Mouse (Mus musculus): ENCODE results near the gene Pla1a. TPM values are rescaled to one million over a fixed set of nuclear protein-coding genes. Genes with fewer than 3 reads are reported as not detected.

The Pla1a gene
- total RNA-seq, 2 experiments from 2014 or later: 1.5 to 2.5 TPM

DNA sequence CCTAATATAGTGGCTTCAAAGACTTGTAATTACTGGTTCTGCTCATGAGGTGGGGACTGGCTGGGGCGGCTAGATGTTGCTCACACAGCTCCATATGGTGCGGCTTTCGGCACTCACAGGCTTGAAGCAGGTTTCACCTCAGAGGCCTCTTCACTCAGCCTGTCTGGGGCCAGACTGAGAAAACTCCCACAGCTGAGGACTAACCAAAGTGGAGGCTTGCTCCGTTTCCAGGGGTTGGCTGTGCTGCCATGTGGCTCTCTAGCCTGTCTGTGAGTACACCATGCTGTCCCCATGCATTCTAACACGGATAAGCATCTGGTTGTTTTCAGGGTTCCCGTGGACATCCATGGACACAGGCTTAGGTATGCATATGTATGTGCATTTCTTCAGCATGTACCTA is 54.4 kb downstream of the Pla1a start:
- DNase-seq (ENCODE audit: extremely low spot score in 1 of 2, low spot score in 2 of 2): no peak
- intact Hi-C loops (cut with DNase I): loop anchor here (5.0 kb wide), 1 partner anchor 104 kb away; no protein-coding TSS in a partner anchor

GRCm38 (mm10) chr16:38377546-38377945 is 55.4 kb downstream of the Pla1a start:
- Histone ChIP-seq H3K4me3 (no peak overlapping the region), H3K27ac (no peak overlapping the region)
- DNase-seq (ENCODE audit: extremely low spot score in 1 of 2, low spot score in 2 of 2): no peak
- intact Hi-C loops (cut with DNase I): loop anchor here (2.0 to 5.0 kb wide), 2 partner anchors 75 to 105 kb away; partner anchors contain the start of gene Adprh
- TF ChIP-seq CTCF (IDR thresholded peaks at IDR 0.05): no peak

More for the DNA sequence above, 54.4 kb downstream of the Pla1a start:
- TF ChIP-seq CTCF (IDR thresholded peaks at IDR 0.05): no peak
- no peak overlapping the region for H3K27ac ChIP-seq
- H3K4me3 ChIP-seq: no peak overlapping the region

- peak overlapping the region; percentile 87 for H3K27ac ChIP-seq
- DNase-seq (ENCODE audit: extremely low spot score in 1 of 2, low spot score in 2 of 2): no peak
- intact Hi-C loops (cut with DNase I): loop anchor here (2.0 to 5.0 kb wide), 2 partner anchors 76 to 105 kb away; partner anchors contain the start of gene Adprh
- TF ChIP-seq CTCF (IDR thresholded peaks at IDR 0.05): no peak
- peak overlapping the region; percentile 48 for H3K4me3 ChIP-seq
These were observed 56.1 kb downstream of the Pla1a start for GRCm38 (mm10) chr16:38376841-38377249.

DNA sequence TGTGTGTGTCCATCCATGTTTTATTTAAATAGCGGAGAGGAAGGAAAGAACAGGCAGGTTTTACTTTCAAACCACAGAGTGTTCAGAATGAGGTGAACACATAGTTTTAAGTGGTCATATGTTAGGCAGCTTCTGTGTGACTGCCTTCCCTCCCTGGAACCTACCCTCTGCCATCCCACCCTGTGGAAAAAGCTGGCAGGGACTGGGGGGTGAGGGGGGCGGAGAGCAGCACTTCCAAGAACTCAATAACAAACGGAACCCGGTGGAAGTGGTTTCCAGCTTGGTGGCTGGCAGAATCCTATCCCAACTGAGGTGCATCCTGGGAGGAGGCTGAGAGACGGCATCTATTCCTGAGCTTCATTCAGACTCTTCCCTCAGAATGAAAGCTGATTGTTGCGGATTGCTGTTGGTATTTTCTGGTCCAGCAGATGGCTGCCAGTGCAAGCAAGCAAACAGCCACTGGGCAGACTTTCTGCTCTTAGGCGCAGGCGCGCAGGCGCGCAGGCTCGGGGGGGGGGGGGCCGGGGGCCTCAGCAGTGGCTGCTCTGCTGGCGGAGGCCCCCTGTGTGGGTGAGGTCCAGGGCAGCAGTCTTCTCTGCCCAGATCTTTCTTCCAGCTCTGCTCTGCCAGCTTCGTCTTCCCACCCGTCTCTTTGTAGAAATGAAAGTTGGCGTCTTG is 56.6 kb downstream of the Pla1a start:
- peak; percentile 51 for TF ChIP-seq CTCF (IDR thresholded peaks at IDR 0.05)
- Histone ChIP-seq H3K27ac (peak overlapping the region; percentile 87), H3K4me3 (peak overlapping the region; percentile 48)
- intact Hi-C loops (cut with DNase I): loop anchor here (2.0 to 5.0 kb wide), 2 partner anchors 76 to 106 kb away; partner anchors contain the start of gene Adprh
- peak; percentile 30 to 43 for DNase-seq (ENCODE audit: extremely low spot score in 1 of 2, low spot score in 2 of 2)

DNA sequence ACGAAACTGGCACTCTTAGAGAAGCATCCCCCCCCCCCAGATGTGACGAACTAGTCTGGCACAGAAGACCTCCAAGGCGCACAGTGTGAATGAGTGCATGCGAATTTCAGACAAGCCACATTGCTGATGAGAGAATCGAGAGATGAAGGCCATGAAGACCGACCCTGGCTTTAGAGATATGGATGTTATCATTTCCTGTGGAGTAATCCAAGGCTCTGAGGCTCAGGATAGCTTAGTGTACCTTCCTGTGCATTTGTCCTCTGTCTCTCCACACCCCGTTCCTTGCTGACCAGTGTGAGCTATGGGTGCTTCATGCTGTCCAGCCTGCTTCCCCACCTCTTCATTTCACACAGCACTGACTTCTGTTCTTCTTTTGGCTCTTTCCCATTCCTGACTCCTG is 57.8 kb downstream of the Pla1a start:
- H3K4me3 ChIP-seq: no peak overlapping the region
- no peak overlapping the region for H3K27ac ChIP-seq
- TF ChIP-seq CTCF (IDR thresholded peaks at IDR 0.05): no peak
- intact Hi-C loops (cut with DNase I): loop anchor here (5.0 kb wide), 1 partner anchor 107 kb away; no protein-coding TSS in a partner anchor
- DNase-seq (ENCODE audit: extremely low spot score in 1 of 2, low spot score in 2 of 2): no peak

GRCm38 (mm10) chr16:38374379-38375140 is 58.4 kb downstream of the Pla1a start:
- no peak for DNase-seq (ENCODE audit: extremely low spot score in 1 of 2, low spot score in 2 of 2)
- no peak for TF ChIP-seq CTCF (IDR thresholded peaks at IDR 0.05)
- Histone ChIP-seq H3K4me3 (no peak overlapping the region), H3K27ac (no peak overlapping the region)
- intact Hi-C loops (cut with DNase I): loop anchor here (5.0 kb wide), 1 partner anchor 108 kb away; no protein-coding TSS in a partner anchor

GRCm38 (mm10) chr16:38373941-38374340 is 59.0 kb downstream of the Pla1a start:
- Histone ChIP-seq H3K4me3 (no peak overlapping the region), H3K27ac (no peak overlapping the region)
- intact Hi-C loops (cut with DNase I): no loop called here
- TF ChIP-seq CTCF (IDR thresholded peaks at IDR 0.05): no peak
- no peak for DNase-seq (ENCODE audit: extremely low spot score in 1 of 2, low spot score in 2 of 2)

- no peak overlapping the region for H3K4me3 ChIP-seq
- TF ChIP-seq CTCF (IDR thresholded peaks at IDR 0.05): no peak
- intact Hi-C loops (cut with DNase I): no loop called here
- no peak overlapping the region for H3K27ac ChIP-seq
- DNase-seq (ENCODE audit: extremely low spot score in 1 of 2, low spot score in 2 of 2): no peak
These were observed 59.5 kb downstream of the Pla1a start for GRCm38 (mm10) chr16:38373439-38373838.

- Histone ChIP-seq H3K27ac (no peak overlapping the region), H3K4me3 (no peak overlapping the region)
- intact Hi-C loops (cut with DNase I): no loop called here
- no peak for TF ChIP-seq CTCF (IDR thresholded peaks at IDR 0.05)
- no peak for DNase-seq (ENCODE audit: extremely low spot score in 1 of 2, low spot score in 2 of 2)
These were observed 60.1 kb downstream of the Pla1a start for GRCm38 (mm10) chr16:38372876-38373275.

DNA sequence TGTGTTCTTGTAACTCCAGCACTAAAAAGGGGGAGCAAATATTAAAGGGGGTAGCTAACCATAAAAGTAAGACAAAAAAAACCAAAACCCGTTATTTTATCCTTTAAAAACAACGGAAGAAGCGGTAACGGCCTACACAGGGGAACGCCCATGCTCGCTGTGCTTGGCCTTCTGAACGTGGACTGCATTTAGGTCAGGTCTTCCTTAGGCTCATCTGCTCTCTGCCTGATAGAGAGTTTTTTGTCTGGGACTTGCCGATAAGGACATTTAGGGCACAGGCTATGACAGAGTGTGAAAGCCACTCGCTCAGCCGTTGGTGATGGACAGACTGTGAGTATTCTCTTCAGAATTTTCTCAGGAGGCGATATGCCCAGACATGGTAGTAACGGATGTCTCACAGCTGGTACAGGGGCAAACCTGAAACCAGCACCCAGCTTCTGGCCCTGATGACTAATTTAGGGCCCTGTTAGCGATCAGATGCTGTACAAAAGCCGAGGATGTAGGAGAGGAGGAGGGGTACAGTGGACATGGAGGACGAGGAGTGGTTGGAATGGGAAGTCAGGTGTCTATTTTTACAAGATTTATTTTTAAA is 61.1 kb downstream of the Pla1a start:
- H3K4me3 ChIP-seq: no peak overlapping the region
- no peak for DNase-seq (ENCODE audit: extremely low spot score in 1 of 2, low spot score in 2 of 2)
- H3K27ac ChIP-seq: no peak overlapping the region
- TF ChIP-seq CTCF (IDR thresholded peaks at IDR 0.05): no peak
- intact Hi-C loops (cut with DNase I): no loop called here

DNA sequence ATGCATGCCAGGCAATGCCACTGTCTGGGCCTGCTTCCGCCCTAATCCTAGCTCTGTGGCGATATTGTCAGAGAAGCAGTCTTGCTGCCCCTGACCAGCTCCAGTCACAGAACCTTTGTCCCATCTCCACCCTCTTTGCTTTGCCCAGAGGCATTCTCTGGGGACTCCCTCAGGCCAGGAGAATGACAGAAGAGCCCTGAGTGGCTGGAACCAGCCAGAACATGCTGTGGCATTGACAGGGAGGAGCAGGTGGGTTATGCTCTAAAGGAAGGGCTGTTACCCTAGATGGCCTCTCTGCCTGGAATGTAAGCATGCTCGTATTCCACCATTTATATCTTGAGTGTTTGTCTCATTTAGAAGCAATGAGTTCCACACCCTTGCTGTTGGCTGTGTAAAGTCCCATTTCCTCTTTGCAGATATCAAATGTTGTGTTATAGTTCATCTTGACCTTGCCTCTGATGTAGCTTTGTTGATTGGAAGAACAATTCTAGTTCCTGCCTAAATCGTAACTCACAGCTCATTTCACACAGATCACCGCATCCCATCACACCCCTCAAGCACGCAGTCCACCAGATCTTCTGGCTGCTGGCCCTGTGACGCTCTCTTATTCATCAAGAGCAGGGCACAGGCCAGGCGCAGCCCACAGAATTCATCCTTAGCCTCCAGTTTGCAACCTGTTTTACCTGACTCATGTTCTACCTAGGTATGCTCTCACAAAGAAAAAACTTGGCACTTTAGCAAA is 62.1 kb downstream of the Pla1a start:
- DNase-seq (ENCODE audit: extremely low spot score in 1 of 2, low spot score in 2 of 2): no peak
- H3K27ac ChIP-seq: no peak overlapping the region
- intact Hi-C loops (cut with DNase I): no loop called here

More for the DNA sequence above, 62.1 kb downstream of the Pla1a start:
- TF ChIP-seq CTCF (IDR thresholded peaks at IDR 0.05): no peak
- H3K4me3 ChIP-seq: no peak overlapping the region
